Mouse (Mus musculus): ENCODE data around the gene Apex2.

The Apex2 gene

GRCm38 (mm10) chrX:150589696-150590095 lies at the start of gene Apex2:
Gene Apex2, minus strand, starts transcription at chrX:150589868.
- DNase-seq (ENCODE audit: low read depth) = no peak

- no peak for DNase-seq (ENCODE audit: low read depth)
Measured at GRCm38 (mm10) chrX:150636421-150636820, 46.8 kb upstream of the Apex2 start.

DNA sequence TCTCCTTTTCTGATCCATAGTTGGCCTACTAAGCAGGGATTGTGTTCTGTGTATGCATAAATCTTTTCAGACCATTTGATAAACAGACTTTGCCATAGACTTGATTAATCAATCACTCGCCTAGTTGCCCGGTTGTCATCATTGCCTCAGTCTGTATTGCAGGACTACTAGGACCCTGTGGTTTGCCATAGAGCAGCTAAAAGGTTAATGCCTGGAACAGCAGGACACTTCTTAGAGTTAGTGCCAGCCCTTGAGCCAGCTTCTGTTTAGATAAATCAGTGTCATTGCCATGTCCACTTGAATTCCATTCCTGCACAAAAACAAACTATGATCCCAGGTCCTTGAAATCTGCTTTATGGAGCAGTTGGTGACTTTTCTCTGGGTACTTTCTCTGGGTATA lies 9.2 kb upstream of the Apex2 start:
- DNase-seq (ENCODE audit: low read depth) = no peak

DNA sequence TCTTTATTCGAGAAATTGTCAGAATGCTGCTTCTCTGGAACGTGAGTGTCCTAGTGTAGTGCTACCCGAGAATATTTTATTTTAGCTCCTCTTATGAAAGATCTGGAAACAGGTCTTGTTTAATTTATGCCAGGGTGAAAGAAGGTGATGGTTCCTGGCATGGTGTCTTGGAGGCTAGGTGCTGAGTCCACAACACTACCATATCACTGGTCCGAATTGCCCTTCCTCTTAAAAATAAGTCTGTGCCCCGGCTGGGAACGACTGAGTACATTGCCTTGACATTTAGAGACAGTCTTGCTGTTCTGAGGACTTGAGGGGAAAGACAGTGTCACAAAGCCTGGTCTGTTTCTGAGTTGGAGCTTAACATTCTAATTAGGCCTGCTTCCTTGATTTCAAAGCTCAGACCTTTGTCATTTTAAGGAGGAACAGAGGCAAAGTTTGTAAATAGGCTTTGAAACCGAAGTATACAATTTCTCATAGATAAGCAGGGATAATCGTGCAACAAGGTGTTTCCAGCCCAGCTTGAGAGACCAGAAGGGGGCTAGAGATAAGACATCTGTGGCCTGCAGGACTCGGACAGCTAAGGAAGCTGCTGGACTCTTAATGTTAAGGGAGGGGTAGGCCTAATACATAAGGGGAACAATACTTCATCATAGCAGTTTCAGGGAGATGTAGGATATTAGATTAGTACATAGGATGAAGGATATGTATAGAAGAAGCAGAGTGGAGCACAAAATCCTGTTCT lies 5.5 kb upstream of the Apex2 start:
- peak; percentile 36 for DNase-seq (ENCODE audit: low read depth)

DNA sequence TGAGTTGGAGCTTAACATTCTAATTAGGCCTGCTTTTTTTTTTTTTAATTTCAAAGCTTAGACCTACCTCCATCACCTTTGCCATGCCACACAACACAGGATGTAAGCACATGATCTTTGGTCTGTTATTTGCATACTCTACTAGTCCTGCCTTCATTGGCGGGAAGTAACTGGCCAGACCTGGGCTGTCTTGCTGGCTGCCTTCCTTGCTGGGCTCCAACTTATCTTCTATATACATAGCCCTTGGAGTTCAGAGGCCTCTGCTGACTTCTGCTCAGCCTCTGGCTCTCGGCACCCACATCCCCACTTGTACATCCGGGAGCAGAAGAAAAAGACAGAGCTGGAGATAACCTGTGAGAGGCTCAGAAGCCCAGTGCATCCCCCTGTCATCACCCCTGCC lies 4.5 kb upstream of the Apex2 start:
- no peak for DNase-seq (ENCODE audit: low read depth)

DNA sequence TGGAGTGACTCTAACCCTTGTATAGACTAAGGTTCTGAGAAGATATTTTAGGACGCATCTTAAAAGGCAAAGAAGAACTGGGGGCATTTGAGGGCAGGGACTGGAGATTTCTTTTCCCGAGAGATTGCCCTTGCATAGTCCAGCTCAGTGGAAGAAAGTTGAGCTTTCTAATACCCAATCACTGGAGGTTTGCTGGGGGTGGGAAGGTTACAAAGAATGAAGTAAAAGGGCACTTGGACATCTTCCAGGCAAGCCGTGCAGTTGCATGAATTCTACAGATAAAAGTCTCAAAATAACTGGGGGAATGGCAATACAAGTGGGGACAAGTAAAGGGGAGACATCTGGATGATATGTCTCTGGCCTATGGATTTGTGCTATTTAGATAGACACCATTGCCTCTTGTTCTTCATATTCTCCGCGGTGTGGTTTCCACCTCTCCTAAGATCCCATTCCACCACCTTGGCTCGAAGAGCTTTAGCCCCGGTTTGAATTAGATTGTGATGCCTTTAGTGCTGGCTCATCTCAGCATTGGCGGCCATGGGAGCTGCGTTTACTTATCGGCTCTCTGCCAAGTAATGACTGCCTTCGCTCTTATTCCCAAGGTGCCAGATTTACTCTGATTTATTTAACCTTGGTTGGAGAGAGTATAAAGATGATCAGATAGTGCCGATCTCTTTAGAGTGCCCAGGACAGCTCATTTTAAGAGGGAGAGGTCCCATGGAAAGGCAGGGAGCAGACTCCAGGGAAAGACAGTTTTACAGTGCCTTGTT lies 3.8 kb upstream of the Apex2 start:
- no peak for DNase-seq (ENCODE audit: low read depth)

DNA sequence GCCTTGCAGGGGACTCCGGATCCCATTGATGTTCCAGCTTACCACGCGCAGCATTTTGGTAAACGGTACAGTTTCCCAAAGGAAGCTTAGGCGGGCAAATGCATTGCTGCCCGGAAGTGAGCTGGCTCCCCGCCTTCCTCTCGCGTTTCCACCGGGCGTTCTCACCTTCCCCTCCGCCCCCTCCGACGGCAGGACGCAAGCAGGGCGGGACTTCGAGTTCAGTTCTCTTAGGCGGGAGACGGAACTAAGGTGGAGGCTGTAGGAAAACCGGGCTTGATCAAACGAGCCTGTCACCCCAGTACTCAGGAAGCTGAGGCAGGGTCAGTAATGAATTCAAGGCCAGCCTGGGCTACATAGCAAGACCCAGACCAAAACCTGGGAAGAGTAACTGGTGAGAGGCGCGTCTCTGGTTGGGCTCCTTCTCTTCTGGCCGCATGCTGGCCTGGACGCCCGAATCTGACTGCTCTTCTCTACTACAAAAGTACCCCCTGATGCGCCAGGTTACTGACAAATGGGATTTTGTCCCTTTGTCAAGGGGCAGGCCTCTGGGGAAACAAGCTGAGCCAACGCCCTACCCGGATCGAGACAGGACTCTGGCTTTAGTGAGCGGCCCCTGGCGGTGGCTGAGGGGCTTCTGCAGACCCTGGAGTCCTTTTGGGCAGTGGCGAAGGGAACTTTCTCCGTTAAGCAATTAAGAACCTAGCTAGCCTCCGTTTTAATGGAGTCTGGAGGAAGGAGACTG lies 1.5 kb downstream of the Apex2 start, which contains the start of gene Pfkfb1:
TSS of gene Pfkfb1 (plus strand) at position 207 of the 742 bp plus-strand sequence.
- DNase-seq (ENCODE audit: low read depth) = peak; percentile 86

- no peak for DNase-seq (ENCODE audit: low read depth)
Measured at GRCm38 (mm10) chrX:150585116-150585515, 4.6 kb downstream of the Apex2 start.

DNA sequence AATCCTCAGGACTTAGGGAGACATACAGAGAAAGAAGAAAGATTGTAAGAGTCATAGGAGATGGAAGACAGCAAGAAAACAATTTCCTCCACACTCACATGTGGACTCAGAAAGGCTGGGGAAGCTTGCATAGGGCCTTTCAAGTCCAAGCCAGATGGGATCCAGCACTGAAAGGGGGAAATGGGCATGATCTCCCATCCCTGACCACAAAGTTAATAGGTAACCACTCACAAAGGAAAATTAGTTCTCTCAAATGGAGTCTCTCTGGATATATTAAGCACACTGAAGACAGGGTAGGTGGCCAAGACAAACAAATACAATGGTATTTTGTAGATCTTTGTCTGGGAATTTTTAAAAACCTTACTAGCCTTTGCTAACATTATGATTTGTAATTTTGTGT lies 7.7 kb downstream of the Apex2 start:
- no peak for DNase-seq (ENCODE audit: low read depth)

GRCm38 (mm10) chrX:150564644-150565357 lies 24.9 kb downstream of the Apex2 start:
- no peak for DNase-seq (ENCODE audit: low read depth)

DNA sequence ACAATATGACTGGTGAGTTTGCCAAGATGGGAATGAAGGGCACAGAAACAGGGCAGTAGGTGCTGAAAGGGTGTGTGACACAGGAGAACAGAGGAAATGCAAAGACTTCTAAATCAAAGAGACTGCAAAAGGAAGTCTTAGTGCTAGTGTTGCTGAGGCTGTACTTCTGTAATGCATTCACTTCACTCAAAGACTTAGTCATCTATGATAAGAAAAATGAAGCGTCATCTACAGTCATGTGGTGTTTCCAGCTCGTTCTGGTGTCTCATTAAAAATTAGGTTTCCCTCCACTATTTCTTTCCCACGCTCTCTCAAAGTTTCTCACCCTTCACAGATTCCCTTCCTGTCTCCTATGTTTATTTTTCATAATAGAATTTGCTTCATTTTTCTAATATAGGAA lies 35.6 kb downstream of the Apex2 start:
- DNase-seq (ENCODE audit: low read depth) = no peak

GRCm38 (mm10) chrX:150551986-150552385 lies 37.7 kb downstream of the Apex2 start:
- DNase-seq (ENCODE audit: low read depth) = no peak

- DNase-seq (ENCODE audit: low read depth) = no peak
Measured at GRCm38 (mm10) chrX:150549639-150550038, 40.0 kb downstream of the Apex2 start.

GRCm38 (mm10) chrX:150547239-150547638 lies 42.4 kb downstream of the Apex2 start, which contains the start of gene Alas2:
Gene Alas2, plus strand, starts transcription at chrX:150547375.
- no peak for DNase-seq (ENCODE audit: low read depth)

DNA sequence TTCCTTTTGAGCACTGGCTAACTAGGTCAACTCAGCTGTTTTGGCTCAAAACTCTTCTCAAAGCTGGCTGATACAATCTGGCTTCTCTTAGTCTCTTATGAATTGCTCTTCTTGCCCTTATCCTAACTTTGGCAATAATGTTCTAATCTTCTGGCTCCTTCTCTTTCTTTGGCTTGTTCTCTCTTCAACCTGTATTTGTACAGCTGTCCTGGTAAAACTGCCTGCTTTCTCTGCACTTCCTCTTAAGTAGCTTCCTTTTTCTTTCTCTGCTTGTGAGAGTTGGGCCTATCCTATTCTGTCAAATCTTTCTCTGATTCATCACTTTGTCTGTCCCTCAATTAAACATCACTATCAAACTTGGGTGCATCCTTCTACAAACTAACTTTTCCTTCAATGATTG lies 48.0 kb downstream of the Apex2 start:
- no peak for DNase-seq (ENCODE audit: low read depth)

- peak; percentile 13 for DNase-seq (ENCODE audit: low read depth)
Measured at GRCm38 (mm10) chrX:150540111-150540510, 49.6 kb downstream of the Apex2 start.

GRCm38 (mm10) chrX:150516477-150516876 lies 73.2 kb downstream of the Apex2 start:
- no peak for DNase-seq (ENCODE audit: low read depth)

DNA sequence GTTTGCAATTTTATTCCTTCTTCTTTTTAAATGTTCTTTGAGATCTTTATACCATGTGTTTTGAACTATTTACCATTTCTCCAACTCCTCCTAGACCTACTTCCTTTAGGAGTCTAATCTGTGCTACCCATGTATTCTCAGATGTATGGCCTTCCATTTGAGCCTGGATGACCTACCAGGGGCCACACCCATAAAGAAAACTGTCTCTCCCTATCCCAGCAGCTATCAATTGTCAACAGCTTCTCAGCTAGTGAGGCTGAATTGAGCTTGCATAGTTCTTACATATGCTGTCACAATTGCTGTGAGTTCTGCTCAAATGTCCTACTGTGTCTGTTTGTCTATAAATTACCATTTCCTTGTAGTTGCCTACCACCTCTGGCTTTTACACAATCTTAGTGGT lies 73.7 kb downstream of the Apex2 start:
- DNase-seq (ENCODE audit: low read depth) = no peak

DNA sequence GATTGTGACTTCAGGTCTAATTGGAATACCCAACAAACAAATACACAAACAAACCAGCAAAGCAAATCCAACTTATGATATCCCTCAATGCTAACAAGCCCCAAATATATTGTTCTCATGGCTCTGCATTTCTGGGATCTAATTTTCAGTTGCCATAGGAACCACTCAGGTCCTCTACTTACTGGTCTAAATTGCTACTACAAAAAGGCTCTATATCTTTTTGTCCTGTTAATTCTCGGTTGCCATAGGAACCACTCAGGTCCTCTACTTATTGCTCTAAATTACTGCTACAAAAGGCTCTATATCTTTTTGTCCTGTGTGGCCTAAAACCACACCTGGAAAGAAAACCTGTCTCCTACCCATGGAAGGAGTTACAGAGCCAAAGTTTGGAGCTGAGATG lies 75.5 kb downstream of the Apex2 start:
- no peak for DNase-seq (ENCODE audit: low read depth)

GRCm38 (mm10) chrX:150511274-150511673 lies 78.4 kb downstream of the Apex2 start:
- peak; percentile 51 for DNase-seq (ENCODE audit: low read depth)

GRCm38 (mm10) chrX:150510631-150511030 lies 79.0 kb downstream of the Apex2 start:
- DNase-seq (ENCODE audit: low read depth) = peak; percentile 70

- no peak for DNase-seq (ENCODE audit: low read depth)
Measured at GRCm38 (mm10) chrX:150508696-150509095, 81.0 kb downstream of the Apex2 start.

Measured in 416B (cell line).